Mouse (Mus musculus) spleen, adult 2 months (tissue): ENCODE measurements around the gene Tma7. TPM values are rescaled to one million over a fixed set of nuclear protein-coding genes. Genes with fewer than 3 reads are reported as not detected.

Source experiments
- DNase-seq, 2 experiments: peaks; one replicate each; pipeline versions ENCODE4 v3.0.0 to v3.0.0-alpha.2; 2012 to 2021; ENCODE audit warnings: low spot score in 2 of 2, low read depth in 1 of 2
- H3K27ac ChIP-seq: fragments of 200-500 bp; 2 replicates; pipeline ENCODE4 v1.5.1; 2012; ENCODE audit warnings: low read length, inconsistent platforms; ENCODE audit not compliant: insufficient read depth
- H3K27me3 ChIP-seq: fragments of 200-500 bp; 2 replicates; pipeline ENCODE4 v1.6.1; 2012; ENCODE audit warnings: mild to moderate bottlenecking, moderate library complexity, low read length, inconsistent platforms; ENCODE audit not compliant: control insufficient read depth, insufficient read depth
- H3K36me3 ChIP-seq: fragments of 200-500 bp; 2 replicates; pipeline ENCODE4 v1.6.1; 2012; ENCODE audit warnings: mild to moderate bottlenecking, low read length, inconsistent platforms; ENCODE audit not compliant: control insufficient read depth, insufficient read depth
- H3K4me1 ChIP-seq: fragments of 200-500 bp; 2 replicates; pipeline ENCODE4 v1.6.1; 2011; ENCODE audit warnings: inconsistent platforms; ENCODE audit not compliant: control insufficient read depth, insufficient read depth, insufficient read length
- H3K4me3 ChIP-seq: fragments of 200-500 bp; 2 replicates; pipeline ENCODE4 v1.5.1; 2011; ENCODE audit warnings: mild to moderate bottlenecking, inconsistent platforms; ENCODE audit not compliant: insufficient read depth, insufficient read length; ENCODE audit errors: extremely low read depth
- CTCF ChIP-seq: fragments of 200-500 bp; IDR thresholded peaks from 2 replicates; pipeline ENCODE4 v1.5.1; 2011; ENCODE audit warnings: mild to moderate bottlenecking, inconsistent platforms; ENCODE audit not compliant: insufficient read depth, insufficient read length, insufficient replicate concordance; ENCODE audit errors: extremely low read depth
- POLR2A ChIP-seq: fragments of 200-500 bp; IDR thresholded peaks from 2 replicates; pipeline ENCODE4 v1.6.1; 2011; ENCODE audit warnings: low read depth, low read length, inconsistent platforms
- WGBS: fragments of 180-500 bp; shearing (Covaris S2); methylation state at CpG from one replicate; pipeline ENCODE4 v1.1.7; 2018; 5-methylcytosine and 5-hydroxymethylcytosine counted together
- polyA plus RNA-seq: library from polyadenylated mRNA; depleted of rRNA; stranded (reverse); fragments of >200 nt; gene quantifications from 2 replicates; pipeline ENCODE4 v1.2.3, GENCODE M21; 2012

Tma7 gene
- polyA plus RNA-seq, 1 experiment: 16.4 TPM

GRCm38 (mm10) chr9:109057543-109057942, 24.8 kb downstream of the Tma7 start:
- Histone ChIP-seq H3K27ac (peak overlapping the region; percentile 99), H3K27me3 (no peaks in the 10 kb centered on the region), H3K4me3 (peak overlapping the region; percentile 55), H3K36me3 (peaks cover 41% of the 10 kb centered on the region), H3K4me1 (peaks cover 29% of the 10 kb centered on the region; the same call in 1 of the 2 replicates)
- WGBS: 32% methylated on average over 5 of the region's 5 CpGs
- TF ChIP-seq CTCF (no peak), POLR2A (no peak)
- DNase-seq: peak in 1 of 2 experiments; percentile 18

GRCm38 (mm10) chr9:109056916-109057315, 25.5 kb downstream of the Tma7 start:
- WGBS: 57% methylated on average over 4 of the region's 4 CpGs
- peaks cover 29% of the 10 kb centered on the region; the same call in 1 of the 2 replicates for H3K4me1 ChIP-seq
- H3K27ac ChIP-seq: peak overlapping the region; percentile 99
- TF ChIP-seq CTCF: no peak
- TF ChIP-seq POLR2A: no peak
- DNase-seq: no peak
- H3K4me3 ChIP-seq: peak overlapping the region; percentile 55
- H3K27me3 ChIP-seq: no peaks in the 10 kb centered on the region
- H3K36me3 ChIP-seq: peaks cover 41% of the 10 kb centered on the region

- Histone ChIP-seq H3K27me3 (no peaks in the 10 kb centered on the region), H3K4me1 (peaks cover 29% of the 10 kb centered on the region; the same call in 1 of the 2 replicates), H3K27ac (peak overlapping the region; percentile 99), H3K36me3 (peaks cover 41% of the 10 kb centered on the region), H3K4me3 (peak overlapping the region; percentile 64; the same call in 1 of the 2 replicates)
- WGBS: 78% methylated on average over 17 of the region's 17 CpGs
- TF ChIP-seq CTCF: no peak
- TF ChIP-seq POLR2A: no peak
- no peak for DNase-seq
Observed at GRCm38 (mm10) chr9:109056081-109056690, 26.2 kb downstream of the Tma7 start.

- Histone ChIP-seq H3K36me3 (peaks cover 41% of the 10 kb centered on the region), H3K4me3 (peak overlapping the region; percentile 64), H3K27ac (peak overlapping the region; percentile 99), H3K27me3 (no peaks in the 10 kb centered on the region), H3K4me1 (peaks cover 29% of the 10 kb centered on the region; the same call in 1 of the 2 replicates)
- no peak for DNase-seq
- 66% methylated on average over 12 of the region's 12 CpGs for WGBS
- no peak for TF ChIP-seq POLR2A
- no peak for TF ChIP-seq CTCF
Observed at GRCm38 (mm10) chr9:109055271-109056030, 26.9 kb downstream of the Tma7 start.

- under 1% methylated on average over 7 of the region's 7 CpGs for WGBS
- Histone ChIP-seq H3K4me1 (peaks cover 34% of the 10 kb centered on the region; the same call in 1 of the 2 replicates), H3K27me3 (no peaks in the 10 kb centered on the region), H3K27ac (peak overlapping the region; percentile 99), H3K4me3 (peak overlapping the region; percentile 64), H3K36me3 (peaks cover 41% of the 10 kb centered on the region)
- peak in 1 of 2 experiments; percentile 75 for DNase-seq
- TF ChIP-seq POLR2A (peak; percentile 9; the same call in 1 of the 2 replicates), CTCF (no peak)
Observed at GRCm38 (mm10) chr9:109054712-109055111, 27.7 kb downstream of the Tma7 start.

GRCm38 (mm10) chr9:109053851-109054250, 28.5 kb downstream of the Tma7 start:
- peak overlapping the region; percentile 99 for H3K27ac ChIP-seq
- WGBS: 41% methylated on average over 6 of the region's 6 CpGs
- DNase-seq: no peak
- no peaks in the 10 kb centered on the region for H3K27me3 ChIP-seq
- no peak for TF ChIP-seq POLR2A
- TF ChIP-seq CTCF: no peak
- peak overlapping the region; percentile 81 for H3K4me3 ChIP-seq
- peaks cover 37% of the 10 kb centered on the region; the same call in 1 of the 2 replicates for H3K4me1 ChIP-seq
- peaks cover 41% of the 10 kb centered on the region for H3K36me3 ChIP-seq
